Mouse (Mus musculus) hindbrain, embryonic 11.5 days (tissue): ENCODE data around the gene Ptprt. TPM values are rescaled to one million over a fixed set of nuclear protein-coding genes. Genes with fewer than 3 reads are reported as not detected.

Source experiments
- ATAC-seq: fragments of 200-750 bp; cut with Nextera tagmentation; 2 replicates; pipeline ENCODE4 v1.8.0; 2017; ENCODE audit warnings: mild to moderate bottlenecking, moderate TSS enrichment, moderate library complexity; ENCODE audit not compliant: low FRiP score
- DNase-seq: peaks from one replicate; pipeline ENCODE4 v3.0.0-alpha.2; 2015; ENCODE audit warnings: low spot score
- H3K27ac ChIP-seq: fragments of 300-500 bp; sonication (generic); 2 replicates; pipeline ENCODE4 v1.5.1; 2014; ENCODE audit warnings: mild to moderate bottlenecking, low read depth, low read length
- H3K27me3 ChIP-seq: fragments of 300-500 bp; sonication (generic); 2 replicates; pipeline ENCODE4 v1.6.1; 2014; ENCODE audit warnings: mild to moderate bottlenecking, low read length, moderate library complexity, mixed read lengths; ENCODE audit not compliant: control insufficient read depth, insufficient read depth
- H3K36me3 ChIP-seq: fragments of 300-500 bp; sonication (generic); 2 replicates; pipeline ENCODE4 v1.6.1; 2014; ENCODE audit warnings: mild to moderate bottlenecking, low read length, moderate library complexity, mixed read lengths; ENCODE audit not compliant: control insufficient read depth, insufficient read depth
- H3K4me1 ChIP-seq: fragments of 300-500 bp; sonication (generic); replicated peaks from 2 replicates; pipeline ENCODE4 v1.6.1; 2014; ENCODE audit warnings: low read length, mixed read lengths; ENCODE audit not compliant: control insufficient read depth, insufficient read depth
- H3K4me2 ChIP-seq: fragments of 300-500 bp; sonication (generic); replicated peaks from 2 replicates; pipeline ENCODE4 v1.6.1; 2014; ENCODE audit warnings: mild to moderate bottlenecking, low read depth, low read length
- H3K4me3 ChIP-seq: fragments of 300-500 bp; sonication (generic); 2 replicates; pipeline ENCODE4 v1.5.1; 2014; ENCODE audit warnings: low read depth, low read length
- H3K9ac ChIP-seq: fragments of 300-500 bp; sonication (generic); 2 replicates; pipeline ENCODE4 v1.6.1; 2014; ENCODE audit warnings: low read depth, low read length
- H3K9me3 ChIP-seq: fragments of 300-500 bp; sonication (generic); 2 replicates; pipeline ENCODE4 v1.6.1; 2016; ENCODE audit warnings: low read length; ENCODE audit not compliant: control insufficient read depth
- WGBS: fragments of 180-500 bp; shearing (Covaris S2); extraction: QIAGEN DNeasy Blood & Tissue Kit; methylation state at CpG from one replicate; pipeline ENCODE4 v1.1.7; 2014; 5-methylcytosine and 5-hydroxymethylcytosine counted together
- polyA plus RNA-seq: library from polyadenylated mRNA; unstranded; fragments of >200 nt; fragmentation: Nextera tagmentation; extraction: Ambion mirVana; gene quantifications from 2 replicates; pipeline ENCODE4 v1.2.1, GENCODE M21; 2014

Ptprt gene
- polyA plus RNA-seq, 1 experiment from 2014 or later = 1.3 TPM

GRCm38 (mm10) chr2:162341846-162342245 is 319.1 kb downstream of the Ptprt start:
- 66% methylated on average over 2 of the region's 2 CpGs for WGBS
- Histone ChIP-seq H3K4me2 (no peak overlapping the region), H3K36me3 (no peaks in the 10 kb centered on the region), H3K9ac (no peak overlapping the region), H3K27me3 (no peaks in the 10 kb centered on the region), H3K27ac (no peak overlapping the region), H3K4me3 (no peak overlapping the region), H3K9me3 (no peaks in the 10 kb centered on the region), H3K4me1 (no peaks in the 10 kb centered on the region)
- ATAC-seq = no peak
- DNase-seq = no peak

- DNase-seq = no peak
Measured at GRCm38 (mm10) chr2:162340231-162340630, 320.7 kb downstream of the Ptprt start.

GRCm38 (mm10) chr2:162332066-162332683 is 328.8 kb downstream of the Ptprt start:
- H3K27ac ChIP-seq = no peak overlapping the region
- ATAC-seq (no peak), DNase-seq (no peak)
- H3K9ac ChIP-seq = no peak overlapping the region
- H3K9me3 ChIP-seq = no peaks in the 10 kb centered on the region
- no peaks in the 10 kb centered on the region for H3K27me3 ChIP-seq
- 54% methylated on average over 5 of the region's 5 CpGs for WGBS
- H3K4me1 ChIP-seq = no peaks in the 10 kb centered on the region
- no peak overlapping the region for H3K4me3 ChIP-seq
- H3K4me2 ChIP-seq = no peak overlapping the region
- H3K36me3 ChIP-seq = no peaks in the 10 kb centered on the region

More at GRCm38 (mm10) chr2:162340231-162340630, 320.7 kb downstream of the Ptprt start:
- Histone ChIP-seq H3K4me1 (no peaks in the 10 kb centered on the region), H3K9me3 (no peaks in the 10 kb centered on the region), H3K4me3 (no peak overlapping the region), H3K4me2 (no peak overlapping the region), H3K36me3 (no peaks in the 10 kb centered on the region), H3K27me3 (no peaks in the 10 kb centered on the region), H3K27ac (no peak overlapping the region), H3K9ac (no peak overlapping the region)
- ATAC-seq = no peak
- WGBS = 91% methylated on average over 1 of the region's 1 CpGs

GRCm38 (mm10) chr2:162329430-162329829 is 331.5 kb downstream of the Ptprt start:
- ATAC-seq = no peak
- Histone ChIP-seq H3K9me3 (no peaks in the 10 kb centered on the region), H3K4me3 (no peak overlapping the region), H3K4me1 (no peaks in the 10 kb centered on the region), H3K36me3 (no peaks in the 10 kb centered on the region), H3K27ac (no peak overlapping the region), H3K9ac (no peak overlapping the region), H3K4me2 (no peak overlapping the region), H3K27me3 (no peaks in the 10 kb centered on the region)
- DNase-seq = no peak
- WGBS = 95% methylated on average over 9 of the region's 9 CpGs

- no peaks in the 10 kb centered on the region for H3K36me3 ChIP-seq
- no peak for ATAC-seq
- H3K4me2 ChIP-seq = no peak overlapping the region
- H3K9me3 ChIP-seq = no peaks in the 10 kb centered on the region
- H3K9ac ChIP-seq = no peak overlapping the region
- no peaks in the 10 kb centered on the region for H3K27me3 ChIP-seq
- no peak overlapping the region for H3K27ac ChIP-seq
- no peak overlapping the region for H3K4me3 ChIP-seq
- no peak for DNase-seq
- H3K4me1 ChIP-seq = no peaks in the 10 kb centered on the region
- 94% methylated on average over 5 of the region's 5 CpGs for WGBS
Measured at GRCm38 (mm10) chr2:162322411-162322810, 338.5 kb downstream of the Ptprt start.

GRCm38 (mm10) chr2:162307996-162308395 is 353.0 kb downstream of the Ptprt start:
- no peak for DNase-seq
- Histone ChIP-seq H3K9me3 (no peaks in the 10 kb centered on the region), H3K4me1 (no peaks in the 10 kb centered on the region), H3K27me3 (no peaks in the 10 kb centered on the region), H3K36me3 (no peaks in the 10 kb centered on the region), H3K27ac (no peak overlapping the region), H3K9ac (no peak overlapping the region), H3K4me3 (no peak overlapping the region), H3K4me2 (no peak overlapping the region)
- no peak for ATAC-seq
- 57% methylated on average over 2 of the region's 2 CpGs for WGBS

GRCm38 (mm10) chr2:162294070-162294469 is 366.9 kb downstream of the Ptprt start:
- Histone ChIP-seq H3K9me3 (no peaks in the 10 kb centered on the region), H3K36me3 (no peaks in the 10 kb centered on the region), H3K27ac (no peak overlapping the region), H3K4me2 (no peak overlapping the region), H3K9ac (no peak overlapping the region), H3K4me1 (no peaks in the 10 kb centered on the region), H3K27me3 (no peaks in the 10 kb centered on the region), H3K4me3 (no peak overlapping the region)
- ATAC-seq = no peak
- 79% methylated on average over 2 of the region's 2 CpGs for WGBS
- no peak for DNase-seq

GRCm38 (mm10) chr2:162282606-162283005 is 378.3 kb downstream of the Ptprt start:
- Histone ChIP-seq H3K4me3 (no peak overlapping the region), H3K9ac (no peak overlapping the region), H3K27me3 (no peaks in the 10 kb centered on the region), H3K4me1 (no peaks in the 10 kb centered on the region), H3K27ac (no peak overlapping the region), H3K36me3 (no peaks in the 10 kb centered on the region), H3K4me2 (no peak overlapping the region), H3K9me3 (no peaks in the 10 kb centered on the region)
- DNase-seq = no peak
- ATAC-seq = peak; percentile 19; the same call in 1 of the 2 replicates
- 87% methylated on average over 4 of the region's 4 CpGs for WGBS

GRCm38 (mm10) chr2:162282121-162282520 is 378.8 kb downstream of the Ptprt start:
- H3K4me2 ChIP-seq = no peak overlapping the region

More at GRCm38 (mm10) chr2:162282121-162282520, 378.8 kb downstream of the Ptprt start:
- ATAC-seq (peak; percentile 84), DNase-seq (peak; percentile 34)
- no peaks in the 10 kb centered on the region for H3K27me3 ChIP-seq
- H3K4me1 ChIP-seq = no peaks in the 10 kb centered on the region
- H3K4me3 ChIP-seq = no peak overlapping the region
- no peak overlapping the region for H3K27ac ChIP-seq
- no peaks in the 10 kb centered on the region for H3K36me3 ChIP-seq
- H3K9ac ChIP-seq = no peak overlapping the region
- WGBS = 51% methylated on average over 10 of the region's 10 CpGs
- H3K9me3 ChIP-seq = no peaks in the 10 kb centered on the region
